Mouse (Mus musculus): ENCODE measurements around the gene Ncln.

GRCm38 (mm10) chr10:81474461-81474860 lies 21.7 kb downstream of the Ncln start:
- TF ChIP-seq CTCF (IDR thresholded peaks at IDR 0.05; ENCODE audit: insufficient read depth, low read length) (no peak), POLR2A (IDR thresholded peaks at IDR 0.05; ENCODE audit: borderline replicate concordance, extremely low read depth, low read depth, low read length) (no peak)

Measured in lung, adult 2 months (tissue).